Mouse (Mus musculus): Measurements from ENCODE around the gene Nectin1.
A peak's percentile ranks its signal among the peaks of the same experiment; 100 is the strongest.

The Nectin1 gene

GRCm38 (mm10) chr9:43743647-43744137, at the start of gene Nectin1:
Gene Nectin1 (plus strand): TSS chr9:43743984.
- peak; percentile 76 for DNase-seq

GRCm38 (mm10) chr9:43698080-43698712, 45.6 kb upstream of the Nectin1 start:
- DNase-seq = peak; percentile 19

- DNase-seq = no peak
These were observed 44.9 kb upstream of the Nectin1 start for GRCm38 (mm10) chr9:43698841-43699240.

GRCm38 (mm10) chr9:43699417-43700225, 44.2 kb upstream of the Nectin1 start:
- no peak for DNase-seq

- DNase-seq = no peak
These were observed 43.6 kb upstream of the Nectin1 start for GRCm38 (mm10) chr9:43700226-43700579.

- no peak for DNase-seq
These were observed 42.0 kb upstream of the Nectin1 start for GRCm38 (mm10) chr9:43701748-43702147.

GRCm38 (mm10) chr9:43707571-43707970, 36.2 kb upstream of the Nectin1 start:
- DNase-seq = no peak

- DNase-seq = no peak
These were observed 35.1 kb upstream of the Nectin1 start for GRCm38 (mm10) chr9:43708715-43709114.

GRCm38 (mm10) chr9:43713432-43713831, 30.4 kb upstream of the Nectin1 start:
- DNase-seq = no peak

- DNase-seq = no peak
These were observed 24.4 kb upstream of the Nectin1 start for GRCm38 (mm10) chr9:43719407-43719839.

GRCm38 (mm10) chr9:43720046-43720445, 23.7 kb upstream of the Nectin1 start:
- DNase-seq = no peak

GRCm38 (mm10) chr9:43724093-43724492, 19.7 kb upstream of the Nectin1 start:
- no peak for DNase-seq

- DNase-seq = no peak
These were observed 14.1 kb upstream of the Nectin1 start for GRCm38 (mm10) chr9:43729450-43730266.

- DNase-seq = peak; percentile 38
These were observed 13.3 kb upstream of the Nectin1 start for GRCm38 (mm10) chr9:43730284-43731027.

GRCm38 (mm10) chr9:43731880-43732279, 11.9 kb upstream of the Nectin1 start:
- DNase-seq = no peak

- DNase-seq = no peak
These were observed 11.1 kb upstream of the Nectin1 start for GRCm38 (mm10) chr9:43732671-43733070.

GRCm38 (mm10) chr9:43734952-43735351, 8.8 kb upstream of the Nectin1 start:
- DNase-seq = no peak

GRCm38 (mm10) chr9:43736046-43736730, 7.6 kb upstream of the Nectin1 start:
- DNase-seq = no peak

- DNase-seq = no peak
These were observed 6.5 kb upstream of the Nectin1 start for GRCm38 (mm10) chr9:43737331-43737730.

- no peak for DNase-seq
These were observed 5.9 kb upstream of the Nectin1 start for GRCm38 (mm10) chr9:43737871-43738292.

- no peak for DNase-seq
These were observed 5.2 kb upstream of the Nectin1 start for GRCm38 (mm10) chr9:43738480-43739084.

Measured in thymus, postnatal 25 days (tissue).